Mouse (Mus musculus) ES-Bruce4 (cell line): ENCODE results near the gene Ppt2.
A peak's percentile ranks its signal among the peaks of the same experiment; 100 is the strongest.

ENCODE experiments used
- CTCF ChIP-seq: IDR thresholded peaks from one replicate; pipeline ENCODE4 v1.8.1; 2011; ENCODE audit warnings: low read depth, low read length
- POLR2A ChIP-seq: IDR thresholded peaks from one replicate; pipeline ENCODE4 v1.8.1; 2011; ENCODE audit warnings: low read length; ENCODE audit not compliant: insufficient read depth

- TF ChIP-seq CTCF (no peak), POLR2A (peak; percentile 52)
Measured at GRCm38 (mm10) chr17:34591994-34592375, 36.3 kb downstream of the Ppt2 start.
